Mouse (Mus musculus): ENCODE measurements around the gene Sipa1l1. TPM values are rescaled to one million over a fixed set of nuclear protein-coding genes. Genes with fewer than 3 reads are reported as not detected.
A peak's percentile ranks its signal among the peaks of the same experiment; 100 is the strongest.

The Sipa1l1 gene
- total RNA-seq, 1 experiment from 2014 or later: 41.3 TPM

- ATAC-seq (replicated peaks; ENCODE audit: low read depth, poor library complexity, severe bottlenecking): no peak
These were observed 153.8 kb downstream of the Sipa1l1 start for GRCm38 (mm10) chr12:82322759-82323451.

GRCm38 (mm10) chr12:82324621-82325020, 155.5 kb downstream of the Sipa1l1 start:
- ATAC-seq (replicated peaks; ENCODE audit: low read depth, poor library complexity, severe bottlenecking): no peak

GRCm38 (mm10) chr12:82325502-82325901, 156.4 kb downstream of the Sipa1l1 start:
- ATAC-seq (replicated peaks; ENCODE audit: low read depth, poor library complexity, severe bottlenecking): no peak

- no peak for ATAC-seq (replicated peaks; ENCODE audit: low read depth, poor library complexity, severe bottlenecking)
These were observed 157.3 kb downstream of the Sipa1l1 start for GRCm38 (mm10) chr12:82326438-82326837.

- ATAC-seq (replicated peaks; ENCODE audit: low read depth, poor library complexity, severe bottlenecking): no peak
These were observed 159.0 kb downstream of the Sipa1l1 start for GRCm38 (mm10) chr12:82328112-82328511.

- no peak for ATAC-seq (replicated peaks; ENCODE audit: low read depth, poor library complexity, severe bottlenecking)
These were observed 163.9 kb downstream of the Sipa1l1 start for GRCm38 (mm10) chr12:82332836-82333614.

- peak; percentile 39; the same call in 1 of the 2 replicates for ATAC-seq (replicated peaks; ENCODE audit: low read depth, poor library complexity, severe bottlenecking)
These were observed 164.9 kb downstream of the Sipa1l1 start for GRCm38 (mm10) chr12:82333999-82334398.

GRCm38 (mm10) chr12:82334550-82334949, 165.4 kb downstream of the Sipa1l1 start:
- no peak; the same call in 1 of the 2 replicates for ATAC-seq (replicated peaks; ENCODE audit: low read depth, poor library complexity, severe bottlenecking)

GRCm38 (mm10) chr12:82335095-82335494, 166.0 kb downstream of the Sipa1l1 start:
- no peak for ATAC-seq (replicated peaks; ENCODE audit: low read depth, poor library complexity, severe bottlenecking)

- no peak for ATAC-seq (replicated peaks; ENCODE audit: low read depth, poor library complexity, severe bottlenecking)
These were observed 169.4 kb downstream of the Sipa1l1 start for GRCm38 (mm10) chr12:82338550-82338949.

GRCm38 (mm10) chr12:82339221-82339861, 170.2 kb downstream of the Sipa1l1 start:
- 0 out of 2 replicates have a peak, but pooled peaks have one; percentile 35 for ATAC-seq (replicated peaks; ENCODE audit: low read depth, poor library complexity, severe bottlenecking)

GRCm38 (mm10) chr12:82340196-82340918, 171.2 kb downstream of the Sipa1l1 start:
- ATAC-seq (replicated peaks; ENCODE audit: low read depth, poor library complexity, severe bottlenecking): 0 out of 2 replicates have a peak, but pooled peaks have one; percentile 43

GRCm38 (mm10) chr12:82341181-82341580, 172.1 kb downstream of the Sipa1l1 start:
- no peak for ATAC-seq (replicated peaks; ENCODE audit: low read depth, poor library complexity, severe bottlenecking)

- ATAC-seq (replicated peaks; ENCODE audit: low read depth, poor library complexity, severe bottlenecking): no peak
These were observed 172.6 kb downstream of the Sipa1l1 start for GRCm38 (mm10) chr12:82341696-82342095.

- ATAC-seq (replicated peaks; ENCODE audit: low read depth, poor library complexity, severe bottlenecking): peak; percentile 86
These were observed 181.0 kb downstream of the Sipa1l1 start for GRCm38 (mm10) chr12:82350082-82350481.

GRCm38 (mm10) chr12:82350891-82351290, 181.8 kb downstream of the Sipa1l1 start:
- no peak for ATAC-seq (replicated peaks; ENCODE audit: low read depth, poor library complexity, severe bottlenecking)

- no peak for ATAC-seq (replicated peaks; ENCODE audit: low read depth, poor library complexity, severe bottlenecking)
These were observed 184.5 kb downstream of the Sipa1l1 start for GRCm38 (mm10) chr12:82353660-82354059.

- ATAC-seq (replicated peaks; ENCODE audit: low read depth, poor library complexity, severe bottlenecking): no peak
These were observed 186.5 kb downstream of the Sipa1l1 start for GRCm38 (mm10) chr12:82355419-82356149.

GRCm38 (mm10) chr12:82356476-82356875, 187.4 kb downstream of the Sipa1l1 start:
- ATAC-seq (replicated peaks; ENCODE audit: low read depth, poor library complexity, severe bottlenecking): no peak

Measured in common myeloid progenitor, adult 5-6 weeks (primary cell).